Mouse (Mus musculus): ENCODE measurements at regions not wholly inside any gene's neighbourhood (a gene's known extent, or its start where the extent isn't known, plus 50 kb on each side); places are given as distances from the start of the nearest gene placed in this dataset.

GRCm38 (mm10) chr6:100449087-100449486 is 161.8 kb upstream of the Rybp start:
- TF ChIP-seq CTCF (IDR thresholded peaks at IDR 0.05; ENCODE audit: low read depth), result peak; percentile 30; the same call in 1 of the 2 replicates
- no peak for TF ChIP-seq EP300 (IDR thresholded peaks at IDR 0.05; ENCODE audit: low read depth)

All from liver, postnatal 0 days (tissue).